Mouse (Mus musculus): ENCODE results near the gene Dlg2.

DNA sequence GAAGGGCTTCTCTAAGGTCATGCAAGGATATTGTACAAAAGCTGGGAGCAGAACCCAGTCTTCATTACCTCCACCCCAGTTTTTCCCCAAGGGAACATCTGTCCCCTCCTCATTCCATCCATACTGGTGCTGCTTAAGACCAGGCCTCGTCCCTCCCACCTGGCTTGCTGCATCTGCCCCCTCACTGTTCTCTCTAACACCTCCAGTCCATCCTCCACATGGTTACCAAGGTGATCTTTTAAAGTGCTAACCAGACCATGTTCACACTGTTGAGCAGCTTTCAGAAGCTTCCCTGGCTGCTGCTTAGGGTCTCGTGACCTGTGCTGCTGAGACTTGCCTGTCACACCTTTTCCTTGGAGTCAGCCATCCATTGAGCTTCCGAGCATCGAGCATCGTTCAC lies 1734.2 kb downstream of the Dlg2 start:
- no peak for TF ChIP-seq CTCF (IDR thresholded peaks at IDR 0.05; ENCODE audit: control insufficient read depth, insufficient read depth, insufficient read length)
- TF ChIP-seq CEBPB (IDR thresholded peaks at IDR 0.05; ENCODE audit: low read depth) = no peak
- no peak for TF ChIP-seq MAX (IDR thresholded peaks at IDR 0.05)
- TF ChIP-seq USF1 (IDR thresholded peaks at IDR 0.05; ENCODE audit: low read depth) = no peak
- no peak for TF ChIP-seq MYOG (IDR thresholded peaks at IDR 0.05; ENCODE audit: control insufficient read depth, extremely low read depth, insufficient read length)
- TF ChIP-seq MYOD1 (IDR thresholded peaks at IDR 0.05; ENCODE audit: control insufficient read depth, insufficient read length, low read depth) = no peak

Data from C2C12 (cell line).